Mouse (Mus musculus): ENCODE data around the gene Trim28.

DNA sequence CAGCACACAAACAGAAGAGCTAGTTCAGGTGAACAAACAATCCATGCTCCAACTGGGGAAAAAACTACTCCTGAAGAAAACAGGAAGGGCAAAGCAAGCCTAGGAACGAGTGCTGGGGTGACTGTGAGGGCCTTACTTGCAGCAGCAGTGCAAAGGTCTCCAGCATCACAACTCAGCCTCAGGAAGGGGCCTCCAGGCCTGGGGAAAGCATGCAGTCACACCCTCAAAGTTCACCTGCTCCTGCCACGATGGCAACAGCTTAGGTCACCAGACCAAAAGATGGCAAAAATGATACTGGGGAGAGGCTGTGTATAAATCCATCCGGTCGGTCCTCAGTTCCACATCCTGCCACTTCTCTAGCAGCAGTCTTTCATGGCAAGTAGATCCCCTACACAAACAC, 40.0 kb upstream of the Trim28 start:
- TF ChIP-seq POLR2A (IDR thresholded peaks at IDR 0.05; ENCODE audit: control insufficient read depth, low read depth, low read length) (no peak), CTCF (IDR thresholded peaks at IDR 0.05; ENCODE audit: control insufficient read depth, insufficient read depth, insufficient replicate concordance, low read depth, low read length) (no peak)

All from testis, adult 2 months (tissue).